Mouse (Mus musculus): Measurements from ENCODE around the gene Rbp2. TPM values are rescaled to one million over a fixed set of nuclear protein-coding genes. Genes with fewer than 3 reads are reported as not detected.
A peak's percentile ranks its signal among the peaks of the same experiment; 100 is the strongest.

Gene Rbp2
- polyA plus RNA-seq (2012; rRNA removed) = 0.20 TPM in 1 of 2 replicates, not detected in the other

- Histone ChIP-seq H3K27me3 (ENCODE audit: control insufficient read depth, insufficient read depth, low read length) (no peaks in the 10 kb centered on the region), H3K4me1 (ENCODE audit: control insufficient read depth, insufficient read depth, low read length) (no peaks in the 10 kb centered on the region), H3K4me3 (ENCODE audit: control insufficient read depth, low read depth, low read length) (no peak within 1 kb of the TSS), H3K36me3 (ENCODE audit: control insufficient read depth, insufficient read depth, low read length) (no peaks in the 10 kb centered on the region), H3K27ac (ENCODE audit: control insufficient read depth, insufficient read depth, low read depth, low read length) (no peak within 1 kb of the TSS; the same call in 1 of the 2 replicates)
- TF ChIP-seq POLR2A (IDR thresholded peaks at IDR 0.05; ENCODE audit: control insufficient read depth, low read depth, low read length) = no peak
- TF ChIP-seq CTCF (IDR thresholded peaks at IDR 0.05; ENCODE audit: control insufficient read depth, insufficient read depth, insufficient replicate concordance, low read depth, low read length) = no peak
Observed at GRCm38 (mm10) chr9:98485815-98486214, at the start of gene Rbp2. Gene Rbp2 (plus strand): TSS chr9:98486115.

GRCm38 (mm10) chr9:98437819-98438218 is 48.1 kb upstream of the Rbp2 start:
- Histone ChIP-seq H3K27me3 (ENCODE audit: control insufficient read depth, insufficient read depth, low read length) (no peaks in the 10 kb centered on the region), H3K4me1 (ENCODE audit: control insufficient read depth, insufficient read depth, low read length) (peaks cover 5% of the 10 kb centered on the region), H3K27ac (ENCODE audit: control insufficient read depth, insufficient read depth, low read depth, low read length) (no peak overlapping the region), H3K36me3 (ENCODE audit: control insufficient read depth, insufficient read depth, low read length) (no peaks in the 10 kb centered on the region), H3K4me3 (ENCODE audit: control insufficient read depth, low read depth, low read length) (no peak overlapping the region)
- TF ChIP-seq POLR2A (IDR thresholded peaks at IDR 0.05; ENCODE audit: control insufficient read depth, low read depth, low read length) (no peak), CTCF (IDR thresholded peaks at IDR 0.05; ENCODE audit: control insufficient read depth, insufficient read depth, insufficient replicate concordance, low read depth, low read length) (no peak)

GRCm38 (mm10) chr9:98439091-98439490 is 46.8 kb upstream of the Rbp2 start:
- Histone ChIP-seq H3K4me3 (ENCODE audit: control insufficient read depth, low read depth, low read length) (no peak overlapping the region), H3K27ac (ENCODE audit: control insufficient read depth, insufficient read depth, low read depth, low read length) (no peak overlapping the region), H3K4me1 (ENCODE audit: control insufficient read depth, insufficient read depth, low read length) (peaks cover 8% of the 10 kb centered on the region), H3K36me3 (ENCODE audit: control insufficient read depth, insufficient read depth, low read length) (no peaks in the 10 kb centered on the region), H3K27me3 (ENCODE audit: control insufficient read depth, insufficient read depth, low read length) (no peaks in the 10 kb centered on the region)
- no peak for TF ChIP-seq CTCF (IDR thresholded peaks at IDR 0.05; ENCODE audit: control insufficient read depth, insufficient read depth, insufficient replicate concordance, low read depth, low read length)
- TF ChIP-seq POLR2A (IDR thresholded peaks at IDR 0.05; ENCODE audit: control insufficient read depth, low read depth, low read length) = no peak

GRCm38 (mm10) chr9:98442638-98443037 is 43.3 kb upstream of the Rbp2 start:
- Histone ChIP-seq H3K27ac (ENCODE audit: control insufficient read depth, insufficient read depth, low read depth, low read length) (no peak overlapping the region), H3K36me3 (ENCODE audit: control insufficient read depth, insufficient read depth, low read length) (no peaks in the 10 kb centered on the region), H3K4me3 (ENCODE audit: control insufficient read depth, low read depth, low read length) (no peak overlapping the region), H3K4me1 (ENCODE audit: control insufficient read depth, insufficient read depth, low read length) (peaks cover 14% of the 10 kb centered on the region), H3K27me3 (ENCODE audit: control insufficient read depth, insufficient read depth, low read length) (no peaks in the 10 kb centered on the region)
- TF ChIP-seq CTCF (IDR thresholded peaks at IDR 0.05; ENCODE audit: control insufficient read depth, insufficient read depth, insufficient replicate concordance, low read depth, low read length) (peak; percentile 52; the same call in 1 of the 2 replicates), POLR2A (IDR thresholded peaks at IDR 0.05; ENCODE audit: control insufficient read depth, low read depth, low read length) (no peak)

- Histone ChIP-seq H3K27me3 (ENCODE audit: control insufficient read depth, insufficient read depth, low read length) (no peaks in the 10 kb centered on the region), H3K36me3 (ENCODE audit: control insufficient read depth, insufficient read depth, low read length) (no peaks in the 10 kb centered on the region), H3K4me1 (ENCODE audit: control insufficient read depth, insufficient read depth, low read length) (peaks cover 10% of the 10 kb centered on the region), H3K27ac (ENCODE audit: control insufficient read depth, insufficient read depth, low read depth, low read length) (peak overlapping the region; percentile 95), H3K4me3 (ENCODE audit: control insufficient read depth, low read depth, low read length) (no peak overlapping the region)
- TF ChIP-seq POLR2A (IDR thresholded peaks at IDR 0.05; ENCODE audit: control insufficient read depth, low read depth, low read length) (no peak), CTCF (IDR thresholded peaks at IDR 0.05; ENCODE audit: control insufficient read depth, insufficient read depth, insufficient replicate concordance, low read depth, low read length) (no peak)
Observed at GRCm38 (mm10) chr9:98445359-98446149, 40.4 kb upstream of the Rbp2 start.

GRCm38 (mm10) chr9:98450976-98451375 is 34.9 kb upstream of the Rbp2 start:
- Histone ChIP-seq H3K27me3 (ENCODE audit: control insufficient read depth, insufficient read depth, low read length) (no peaks in the 10 kb centered on the region), H3K4me3 (ENCODE audit: control insufficient read depth, low read depth, low read length) (no peak overlapping the region), H3K36me3 (ENCODE audit: control insufficient read depth, insufficient read depth, low read length) (no peaks in the 10 kb centered on the region), H3K4me1 (ENCODE audit: control insufficient read depth, insufficient read depth, low read length) (no peaks in the 10 kb centered on the region), H3K27ac (ENCODE audit: control insufficient read depth, insufficient read depth, low read depth, low read length) (no peak overlapping the region)
- TF ChIP-seq CTCF (IDR thresholded peaks at IDR 0.05; ENCODE audit: control insufficient read depth, insufficient read depth, insufficient replicate concordance, low read depth, low read length) = no peak
- no peak for TF ChIP-seq POLR2A (IDR thresholded peaks at IDR 0.05; ENCODE audit: control insufficient read depth, low read depth, low read length)

GRCm38 (mm10) chr9:98466709-98467108 is 19.2 kb upstream of the Rbp2 start:
- Histone ChIP-seq H3K27me3 (ENCODE audit: control insufficient read depth, insufficient read depth, low read length) (no peaks in the 10 kb centered on the region), H3K4me1 (ENCODE audit: control insufficient read depth, insufficient read depth, low read length) (no peaks in the 10 kb centered on the region), H3K36me3 (ENCODE audit: control insufficient read depth, insufficient read depth, low read length) (no peaks in the 10 kb centered on the region), H3K27ac (ENCODE audit: control insufficient read depth, insufficient read depth, low read depth, low read length) (no peak overlapping the region), H3K4me3 (ENCODE audit: control insufficient read depth, low read depth, low read length) (no peak overlapping the region)
- TF ChIP-seq POLR2A (IDR thresholded peaks at IDR 0.05; ENCODE audit: control insufficient read depth, low read depth, low read length) (no peak), CTCF (IDR thresholded peaks at IDR 0.05; ENCODE audit: control insufficient read depth, insufficient read depth, insufficient replicate concordance, low read depth, low read length) (no peak)
